Mouse (Mus musculus) MEL (cell line): ENCODE measurements around the gene Vpreb3. TPM values are rescaled to one million over a fixed set of nuclear protein-coding genes. Genes with fewer than 3 reads are reported as not detected.

Experiments
- DNase-seq: peaks from one replicate; pipeline ENCODE4 v3.0.0; 2011; ENCODE audit warnings: low read depth, low spot score
- H3K27ac ChIP-seq: 2 replicates; pipeline ENCODE4 v1.5.1; 2012; ENCODE audit warnings: low read depth, mild to moderate bottlenecking, control low read depth, low read length, moderate library complexity; ENCODE audit not compliant: control insufficient read depth
- H3K27me3 ChIP-seq, 2 experiments: fragments of 150-350 bp in 1 of 2; sonication (generic) in 1 of 2; 2 replicates each; pipeline ENCODE4 v1.6.1; 2012; ENCODE audit warnings: low read length in 2 of 2, mild to moderate bottlenecking in 2 of 2, improper control_type of control experiment in 1 of 2, moderate library complexity in 1 of 2; ENCODE audit not compliant: insufficient read depth in 2 of 2, control insufficient read depth in 1 of 2
- H3K36me3 ChIP-seq, 2 experiments: 2 replicates each; pipeline ENCODE4 v1.6.1; 2012 to 2014; ENCODE audit warnings: low read length in 2 of 2, improper control_type of control experiment in 1 of 2, inconsistent platforms in 1 of 2, mild to moderate bottlenecking in 1 of 2; ENCODE audit not compliant: insufficient read depth in 2 of 2, control insufficient read depth in 1 of 2
- H3K4me1 ChIP-seq, 2 experiments: fragments of 150-350 bp in 1 of 2; sonication (generic) in 1 of 2; 2 replicates each; pipeline ENCODE4 v1.6.1; 2012; ENCODE audit warnings: low read length in 2 of 2, improper control_type of control experiment in 1 of 2, mild to moderate bottlenecking in 1 of 2; ENCODE audit not compliant: insufficient read depth in 2 of 2, control insufficient read depth in 1 of 2
- H3K4me3 ChIP-seq, 2 experiments: fragments of 150-350 bp in 1 of 2; sonication (generic) in 1 of 2; 2 replicates each; pipeline ENCODE4 v1.5.1; 2012; ENCODE audit warnings: low read depth in 2 of 2, low read length in 2 of 2, mild to moderate bottlenecking in 2 of 2, moderate library complexity in 2 of 2, control low read depth in 1 of 2, improper control_type of control experiment in 1 of 2; ENCODE audit not compliant: control insufficient read depth in 1 of 2, insufficient read depth in 1 of 2
- H3K79me2 ChIP-seq: 2 replicates; pipeline ENCODE4 v1.6.1; 2012; ENCODE audit warnings: mild to moderate bottlenecking, low read length, moderate library complexity; ENCODE audit not compliant: control insufficient read depth, poor library complexity, insufficient read depth
- H3K9ac ChIP-seq: 2 replicates; pipeline ENCODE4 v1.6.1; 2012; ENCODE audit warnings: low read depth, mild to moderate bottlenecking, control low read depth, low read length, moderate library complexity; ENCODE audit not compliant: control insufficient read depth, poor library complexity, severe bottlenecking
- H3K9me3 ChIP-seq: fragments of 150-350 bp; sonication (generic); replicated peaks from 2 replicates; pipeline ENCODE4 v1.6.1; 2012; ENCODE audit warnings: mild to moderate bottlenecking, low read length, improper control_type of control experiment, moderate library complexity; ENCODE audit not compliant: insufficient read depth
- BHLHE40 ChIP-seq: IDR thresholded peaks from 2 replicates; pipeline ENCODE4 v1.6.1; 2012; ENCODE audit warnings: low read depth, mild to moderate bottlenecking, inconsistent platforms, low read length, improper control_type of control experiment, borderline replicate concordance
- CHD2 ChIP-seq: IDR thresholded peaks from 2 replicates; pipeline ENCODE4 v1.6.1; 2011; ENCODE audit warnings: low read length, improper control_type of control experiment
- CTCF ChIP-seq, 3 experiments: IDR thresholded peaks in 2 of 3; conservative IDR thresholded peaks in 1 of 3; 2 replicates each; pipeline ENCODE4 v1.5.1; 2011 to 2012; ENCODE audit warnings: low read length in 3 of 3, low read depth in 2 of 3, mild to moderate bottlenecking in 2 of 3, improper control_type of control experiment in 1 of 3, inconsistent platforms in 1 of 3, mixed read lengths in 1 of 3, moderate library complexity in 1 of 3; ENCODE audit not compliant: control insufficient read depth in 1 of 3, insufficient read depth in 1 of 3, poor library complexity in 1 of 3, severe bottlenecking in 1 of 3
- EP300 ChIP-seq, 2 experiments: IDR thresholded peaks; 2 replicates each; pipeline ENCODE4 v1.6.1; 2011; ENCODE audit warnings: improper control_type of control experiment in 2 of 2, low read length in 2 of 2, low read depth in 1 of 2, mild to moderate bottlenecking in 1 of 2
- ETS1 ChIP-seq: IDR thresholded peaks from 2 replicates; pipeline ENCODE4 v1.6.1; 2012; ENCODE audit warnings: low read depth, mild to moderate bottlenecking, inconsistent platforms, low read length, improper control_type of control experiment, moderate library complexity
- GABPA ChIP-seq: IDR thresholded peaks from 2 replicates; pipeline ENCODE4 v1.6.1; 2012; ENCODE audit warnings: low read depth, mild to moderate bottlenecking, inconsistent platforms, low read length, improper control_type of control experiment, moderate library complexity
- GATA1 ChIP-seq: IDR thresholded peaks from 2 replicates; pipeline ENCODE4 v1.6.1; 2011; ENCODE audit warnings: low read depth, low read length, improper control_type of control experiment
- HCFC1 ChIP-seq: IDR thresholded peaks from 2 replicates; pipeline ENCODE4 v1.6.1; 2012; ENCODE audit warnings: low read depth, mild to moderate bottlenecking, inconsistent platforms, low read length, improper control_type of control experiment, moderate library complexity
- JUND ChIP-seq: IDR thresholded peaks from 2 replicates; pipeline ENCODE4 v1.6.1; 2011; ENCODE audit warnings: low read depth, mild to moderate bottlenecking, improper control_type of control experiment, low read length
- KAT2A ChIP-seq: conservative IDR thresholded peaks from 2 replicates; pipeline ENCODE4 v1.6.1; 2012; ENCODE audit warnings: low read depth, low read length, improper control_type of control experiment, inconsistent platforms
- MAX ChIP-seq: IDR thresholded peaks from 2 replicates; pipeline ENCODE4 v1.6.1; 2011; ENCODE audit warnings: low read length, improper control_type of control experiment
- MEF2A ChIP-seq: IDR thresholded peaks from 2 replicates; pipeline ENCODE4 v1.6.1; 2014; ENCODE audit warnings: low read depth, mild to moderate bottlenecking, inconsistent platforms, low read length, improper control_type of control experiment; ENCODE audit not compliant: poor library complexity, insufficient replicate concordance, severe bottlenecking; ENCODE audit errors: extremely low read depth
- MYC ChIP-seq: IDR thresholded peaks from 2 replicates; pipeline ENCODE4 v1.6.1; 2011; ENCODE audit warnings: low read depth, mild to moderate bottlenecking, low read length, improper control_type of control experiment, moderate library complexity
- POLR2A ChIP-seq, 2 experiments: IDR thresholded peaks; 2 replicates each; pipeline ENCODE4 v1.6.1; 2011 to 2012; ENCODE audit warnings: low read length in 2 of 2, mild to moderate bottlenecking in 2 of 2, control low read depth in 1 of 2, improper control_type of control experiment in 1 of 2, low read depth in 1 of 2, moderate library complexity in 1 of 2; ENCODE audit not compliant: control insufficient read depth in 1 of 2, insufficient read depth in 1 of 2, poor library complexity in 1 of 2
- RAD21 ChIP-seq: IDR thresholded peaks from 2 replicates; pipeline ENCODE4 v1.6.1; 2011; ENCODE audit warnings: mild to moderate bottlenecking, low read depth, low read length, improper control_type of control experiment
- SIN3A ChIP-seq: IDR thresholded peaks from 2 replicates; pipeline ENCODE4 v1.6.1; 2012; ENCODE audit warnings: low read length, improper control_type of control experiment, inconsistent platforms
- SMC3 ChIP-seq: IDR thresholded peaks from 2 replicates; pipeline ENCODE4 v1.6.1; 2011; ENCODE audit warnings: low read depth, low read length, improper control_type of control experiment
- TBP ChIP-seq: IDR thresholded peaks from 2 replicates; pipeline ENCODE4 v1.8.0; 2011; ENCODE audit warnings: low read depth, low read length, improper control_type of control experiment
- TCF12 ChIP-seq: IDR thresholded peaks from 2 replicates; pipeline ENCODE4 v1.6.1; 2014; ENCODE audit warnings: low read depth, mild to moderate bottlenecking, inconsistent platforms, low read length, improper control_type of control experiment, moderate library complexity
- ZC3H11A ChIP-seq: IDR thresholded peaks from 2 replicates; pipeline ENCODE4 v1.6.1; 2012; ENCODE audit warnings: low read depth, mild to moderate bottlenecking, inconsistent platforms, low read length, improper control_type of control experiment
- ZKSCAN1 ChIP-seq: IDR thresholded peaks from 2 replicates; pipeline ENCODE4 v1.6.1; 2012; ENCODE audit warnings: low read depth, mild to moderate bottlenecking, inconsistent platforms, low read length, improper control_type of control experiment, moderate library complexity
- ZNF384 ChIP-seq: IDR thresholded peaks from 2 replicates; pipeline ENCODE4 v1.6.1; 2012; ENCODE audit warnings: low read depth, mild to moderate bottlenecking, inconsistent platforms, low read length, improper control_type of control experiment
- polyA plus RNA-seq, 2 experiments: library from polyadenylated mRNA; stranded (reverse) in 1 of 2; unstranded in 1 of 2; fragments of >175 nt in 1 of 2; fragments of >200 nt in 1 of 2; gene quantifications; 2 replicates each; pipeline versions ENCODE4 v1.2.1 to v1.2.4; 2012; ENCODE audit warnings: low replicate concordance in 2 of 2, low read depth in 1 of 2; ENCODE audit not compliant: insufficient read length in 2 of 2, insufficient read depth in 1 of 2, missing spikeins in 1 of 2
- total RNA-seq: library from RNA; depleted of rRNA; stranded (reverse); fragments of 300-350 nt; gene quantifications from 2 replicates; pipeline ENCODE4 v1.2.3, GENCODE M21; 2012

Gene Vpreb3
- total and polyA plus RNA-seq, 3 experiments = 0.27 to 0.88 TPM; not detected in 1

GRCm38 (mm10) chr10:75950791-75951210 is 7.9 kb downstream of the Vpreb3 start:
- H3K27me3 ChIP-seq = peaks cover 0 to 9% of the 10 kb centered on the region in 2 experiments; a peak in 3 of 4 replicates
- H3K9ac ChIP-seq = no peak overlapping the region
- TF ChIP-seq ETS1 = no peak
- no peak for TF ChIP-seq CHD2
- no peak for TF ChIP-seq POLR2A (IDR thresholded peaks at IDR 0.05; ENCODE audit: control insufficient read depth in 1 of 2, insufficient read depth in 1 of 2, low read depth in 1 of 2, low read length in 2 of 2, poor library complexity in 1 of 2)
- TF ChIP-seq HCFC1 = no peak
- TF ChIP-seq TBP = no peak
- TF ChIP-seq EP300 (IDR thresholded peaks at IDR 0.05; ENCODE audit: low read depth in 1 of 2, low read length in 2 of 2) = no peak
- H3K36me3 ChIP-seq = peaks cover 0 to 2% of the 10 kb centered on the region in 2 experiments; a peak in 2 of 4 replicates
- DNase-seq = no peak
- H3K79me2 ChIP-seq = no peaks in the 10 kb centered on the region
- no peaks in the 10 kb centered on the region; a peak in 1 of 4 replicates for H3K4me1 ChIP-seq
- no peak overlapping the region for H3K27ac ChIP-seq
- no peak overlapping the region for H3K4me3 ChIP-seq
- no peaks in the 10 kb centered on the region for H3K9me3 ChIP-seq

- H3K4me3 ChIP-seq = no peak overlapping the region
- peaks cover 0 to 9% of the 10 kb centered on the region in 2 experiments; a peak in 3 of 4 replicates for H3K27me3 ChIP-seq
Measured at GRCm38 (mm10) chr10:75951424-75952050, 8.7 kb downstream of the Vpreb3 start.

GRCm38 (mm10) chr10:75954381-75954811 is 11.5 kb downstream of the Vpreb3 start, which contains the start of gene Gm5134:
TSS of gene Gm5134 (plus strand) at chr10:75954514.
- H3K4me3 ChIP-seq = no peak within 1 kb of the TSS
- no peak for TF ChIP-seq EP300 (IDR thresholded peaks at IDR 0.05; ENCODE audit: low read depth in 1 of 2, low read length in 2 of 2)
- no peak for TF ChIP-seq CTCF (IDR thresholded peaks at IDR 0.05 in 2 of 3, conservative IDR thresholded peaks at IDR 0.05 in 1 of 3; ENCODE audit: control insufficient read depth in 1 of 3, insufficient read depth in 1 of 3, low read depth in 2 of 3, low read length in 3 of 3, poor library complexity in 1 of 3, severe bottlenecking in 1 of 3)
- no peak for TF ChIP-seq TCF12
- H3K36me3 ChIP-seq = peaks cover 0 to 2% of the 10 kb centered on the region in 2 experiments; a peak in 2 of 4 replicates
- H3K27ac ChIP-seq = no peak within 1 kb of the TSS
- no peaks in the 10 kb centered on the region for H3K79me2 ChIP-seq
- no peaks in the 10 kb centered on the region for H3K9me3 ChIP-seq
- DNase-seq = no peak
- H3K9ac ChIP-seq = no peak within 1 kb of the TSS
- peaks cover 6 to 14% of the 10 kb centered on the region in 2 experiments for H3K27me3 ChIP-seq
- H3K4me1 ChIP-seq = no peaks in the 10 kb centered on the region; a peak in 1 of 4 replicates

More at GRCm38 (mm10) chr10:75951424-75952050, 8.7 kb downstream of the Vpreb3 start:
- Histone ChIP-seq H3K79me2 (no peaks in the 10 kb centered on the region), H3K36me3 (peaks cover 0 to 2% of the 10 kb centered on the region in 2 experiments; a peak in 2 of 4 replicates), H3K9me3 (no peaks in the 10 kb centered on the region), H3K4me1 (no peaks in the 10 kb centered on the region; a peak in 1 of 4 replicates)
- TF ChIP-seq TCF12 = no peak
- peak; percentile 81 for TF ChIP-seq SIN3A
- TF ChIP-seq HCFC1 = no peak
- no peak for TF ChIP-seq MEF2A
- TF ChIP-seq SMC3 = peak; percentile 65
- no peak; the same call in 1 of the 2 replicates for TF ChIP-seq ZKSCAN1
- peak; percentile 76 for TF ChIP-seq ZC3H11A
- no peak for TF ChIP-seq KAT2A
- no peak for TF ChIP-seq POLR2A (IDR thresholded peaks at IDR 0.05; ENCODE audit: control insufficient read depth in 1 of 2, insufficient read depth in 1 of 2, low read depth in 1 of 2, low read length in 2 of 2, poor library complexity in 1 of 2)
- peak; percentile 100 for TF ChIP-seq ZNF384
- TF ChIP-seq RAD21 = peak; percentile 93
- TF ChIP-seq MYC = peak; percentile 75; the same call in 1 of the 2 replicates
- no peak for TF ChIP-seq MAX
- TF ChIP-seq GABPA = no peak
- peak; percentile 41 for TF ChIP-seq GATA1
- no peak for TF ChIP-seq JUND
- peak; percentile 48; the same call in 1 of the 2 replicates for TF ChIP-seq BHLHE40
- peak; percentile 27 to 83 (median 68); a peak in 4 of 6 replicates for TF ChIP-seq CTCF (IDR thresholded peaks at IDR 0.05 in 2 of 3, conservative IDR thresholded peaks at IDR 0.05 in 1 of 3; ENCODE audit: control insufficient read depth in 1 of 3, insufficient read depth in 1 of 3, low read depth in 2 of 3, low read length in 3 of 3, poor library complexity in 1 of 3, severe bottlenecking in 1 of 3)
- TF ChIP-seq, all 39 proteins: peak for 9
- no peak overlapping the region for H3K9ac ChIP-seq
- DNase-seq = peak; percentile 75
- no peak overlapping the region for H3K27ac ChIP-seq
